Mouse (Mus musculus) neural tube, embryonic 14.5 days (tissue): ENCODE results near the gene Eva1c. TPM values are rescaled to one million over a fixed set of nuclear protein-coding genes. Genes with fewer than 3 reads are reported as not detected.

Source experiments
- ATAC-seq: fragments of 200-750 bp; cut with Nextera tagmentation; 2 replicates; pipeline ENCODE4 v1.8.0; 2017; ENCODE audit warnings: low read depth, mild to moderate bottlenecking, moderate TSS enrichment, moderate library complexity
- H3K27ac ChIP-seq: fragments of 300-500 bp; sonication (generic); 2 replicates; pipeline ENCODE4 v1.5.1; 2014; ENCODE audit warnings: low read depth, mild to moderate bottlenecking, control low read depth, low read length, moderate library complexity, mixed read lengths
- H3K27me3 ChIP-seq: fragments of 300-500 bp; sonication (generic); 2 replicates; pipeline ENCODE4 v1.6.1; 2014; ENCODE audit warnings: low read length; ENCODE audit not compliant: control insufficient read depth, insufficient read depth
- H3K36me3 ChIP-seq: fragments of 300-500 bp; sonication (generic); 2 replicates; pipeline ENCODE4 v1.6.1; 2014; ENCODE audit warnings: low read length, mixed read lengths; ENCODE audit not compliant: control insufficient read depth, insufficient read depth
- H3K4me1 ChIP-seq: fragments of 300-500 bp; sonication (generic); 2 replicates; pipeline ENCODE4 v1.6.1; 2014; ENCODE audit warnings: low read length; ENCODE audit not compliant: control insufficient read depth, insufficient read depth
- H3K4me2 ChIP-seq: fragments of 300-500 bp; sonication (generic); 2 replicates; pipeline ENCODE4 v1.6.1; 2014; ENCODE audit warnings: mild to moderate bottlenecking, low read depth, low read length, control low read depth
- H3K4me3 ChIP-seq: fragments of 300-500 bp; sonication (generic); 2 replicates; pipeline ENCODE4 v1.5.1; 2014; ENCODE audit warnings: low read depth, low read length, control low read depth, mixed read lengths
- H3K9ac ChIP-seq: fragments of 300-500 bp; sonication (generic); replicated peaks from 2 replicates; pipeline ENCODE4 v1.6.1; 2014; ENCODE audit warnings: low read depth, mild to moderate bottlenecking, control low read depth, low read length, mixed read lengths
- H3K9me3 ChIP-seq: fragments of 300-500 bp; sonication (generic); 2 replicates; pipeline ENCODE4 v1.6.1; 2016; ENCODE audit warnings: low read length; ENCODE audit not compliant: control insufficient read depth
- WGBS: fragments of 180-500 bp; shearing (Covaris S2); extraction: QIAGEN DNeasy Blood & Tissue Kit; methylation state at CpG from one replicate; pipeline ENCODE4 v1.1.7; 2014; 5-methylcytosine and 5-hydroxymethylcytosine counted together
- polyA plus RNA-seq: library from polyadenylated mRNA; unstranded; fragments of >200 nt; fragmentation: Nextera tagmentation; extraction: Ambion mirVana; gene quantifications from 2 replicates; pipeline ENCODE4 v1.2.1, GENCODE M21; 2014

Gene Eva1c
- polyA plus RNA-seq, 1 experiment from 2014 or later = 2.2 TPM

GRCm38 (mm10) chr16:90830686-90831439 lies 4.3 kb downstream of the Eva1c start:
- Histone ChIP-seq H3K9me3 (no peaks in the 10 kb centered on the region), H3K27ac (0 out of 2 replicates have a peak overlapping the region, but pooled peaks have one; percentile 22), H3K27me3 (peaks cover 12% of the 10 kb centered on the region), H3K4me1 (peaks cover 19% of the 10 kb centered on the region; the same call in 1 of the 2 replicates), H3K4me2 (peak overlapping the region; percentile 100), H3K36me3 (no peaks in the 10 kb centered on the region), H3K9ac (peak overlapping the region; percentile 57), H3K4me3 (peak overlapping the region; percentile 47)
- under 1% methylated on average over 66 of the region's 67 CpGs for WGBS
- ATAC-seq = peak; percentile 74

GRCm38 (mm10) chr16:90831676-90832075 lies 5.2 kb downstream of the Eva1c start:
- Histone ChIP-seq H3K9me3 (no peaks in the 10 kb centered on the region), H3K36me3 (no peaks in the 10 kb centered on the region), H3K27me3 (peaks cover 12% of the 10 kb centered on the region), H3K27ac (no peak overlapping the region), H3K9ac (peak overlapping the region; percentile 57; the same call in 1 of the 2 replicates), H3K4me3 (peak overlapping the region; percentile 47; the same call in 1 of the 2 replicates), H3K4me2 (peak overlapping the region; percentile 100), H3K4me1 (peaks cover 19% of the 10 kb centered on the region; the same call in 1 of the 2 replicates)
- 19% methylated on average over 15 of the region's 15 CpGs for WGBS
- no peak for ATAC-seq

GRCm38 (mm10) chr16:90832495-90832894 lies 6.0 kb downstream of the Eva1c start:
- H3K36me3 ChIP-seq = no peaks in the 10 kb centered on the region
- no peak overlapping the region for H3K9ac ChIP-seq
- no peak overlapping the region for H3K27ac ChIP-seq
- H3K4me2 ChIP-seq = no peak overlapping the region
- no peak overlapping the region for H3K4me3 ChIP-seq
- ATAC-seq = no peak
- peaks cover 19% of the 10 kb centered on the region; the same call in 1 of the 2 replicates for H3K4me1 ChIP-seq
- H3K27me3 ChIP-seq = peaks cover 12% of the 10 kb centered on the region
- H3K9me3 ChIP-seq = no peaks in the 10 kb centered on the region
- 47% methylated on average over 6 of the region's 6 CpGs for WGBS

DNA sequence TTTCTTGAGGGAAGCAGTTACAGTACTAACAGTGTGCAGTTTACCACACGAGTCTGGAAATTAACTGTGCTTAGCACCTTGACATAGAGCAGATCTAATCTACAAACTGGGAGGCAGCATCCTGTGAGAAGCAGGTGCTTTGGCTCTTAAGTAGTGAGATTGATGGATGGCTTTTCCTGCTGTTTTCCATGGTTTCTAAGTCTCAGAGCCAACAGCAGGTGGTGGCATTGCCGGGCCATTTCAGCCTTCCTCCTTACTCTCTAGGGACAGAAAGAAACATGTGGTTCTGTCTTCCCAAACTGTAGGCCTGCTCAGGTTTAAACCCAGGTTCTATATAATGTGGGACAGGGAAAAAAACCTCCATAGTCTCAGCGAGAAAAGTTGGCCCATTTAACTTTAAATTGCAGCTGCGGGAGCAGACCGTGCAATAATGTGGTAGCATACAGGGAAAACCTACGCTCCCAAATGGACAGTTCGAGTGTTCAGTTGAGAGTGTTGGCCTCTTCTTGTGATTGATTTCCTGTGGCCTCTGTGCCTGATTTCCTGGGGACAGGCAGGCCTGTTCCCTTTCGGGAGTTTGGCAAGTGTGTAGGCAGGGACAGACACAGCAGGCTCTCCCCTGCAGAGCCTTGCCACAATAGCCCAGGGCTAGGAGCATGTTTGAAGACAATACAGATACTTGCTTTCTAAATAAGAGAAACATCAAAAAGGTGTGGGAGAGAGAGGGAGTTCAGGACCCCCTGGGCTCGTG lies 6.7 kb downstream of the Eva1c start:
- Histone ChIP-seq H3K4me1 (peaks cover 19% of the 10 kb centered on the region; the same call in 1 of the 2 replicates), H3K4me3 (no peak overlapping the region), H3K4me2 (no peak overlapping the region), H3K9me3 (no peaks in the 10 kb centered on the region), H3K9ac (no peak overlapping the region), H3K27me3 (peaks cover 12% of the 10 kb centered on the region), H3K27ac (no peak overlapping the region), H3K36me3 (no peaks in the 10 kb centered on the region)
- no peak for ATAC-seq
- WGBS = 9% methylated on average over 9 of the region's 9 CpGs

DNA sequence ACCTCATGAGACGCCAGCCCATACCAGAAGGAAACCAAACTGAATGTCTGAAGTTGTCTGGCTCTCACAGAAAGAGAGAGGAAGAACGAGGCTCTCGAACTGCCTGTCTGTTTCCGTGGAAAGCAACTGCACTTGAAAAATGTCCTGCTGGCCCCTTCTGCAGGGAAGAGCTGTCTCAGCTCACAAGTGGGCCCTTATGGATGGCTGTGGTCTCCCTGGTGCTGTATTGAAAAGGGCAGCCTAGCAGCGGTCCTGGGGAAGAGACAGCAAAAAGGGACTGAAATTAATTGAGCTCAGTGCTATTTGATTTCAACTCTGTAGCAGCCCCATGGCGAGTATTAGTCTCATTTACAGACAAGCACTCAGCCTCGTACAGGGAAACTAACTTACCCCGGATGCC lies 10.9 kb downstream of the Eva1c start:
- H3K4me1 ChIP-seq = peaks cover 9% of the 10 kb centered on the region; the same call in 1 of the 2 replicates
- no peaks in the 10 kb centered on the region for H3K36me3 ChIP-seq
- no peaks in the 10 kb centered on the region for H3K9me3 ChIP-seq
- 45% methylated on average over 8 of the region's 8 CpGs for WGBS
- no peak overlapping the region for H3K4me3 ChIP-seq
- H3K4me2 ChIP-seq = no peak overlapping the region
- H3K27me3 ChIP-seq = no peaks in the 10 kb centered on the region
- ATAC-seq = peak; percentile 56; the same call in 1 of the 2 replicates
- no peak overlapping the region for H3K9ac ChIP-seq
- H3K27ac ChIP-seq = no peak overlapping the region

DNA sequence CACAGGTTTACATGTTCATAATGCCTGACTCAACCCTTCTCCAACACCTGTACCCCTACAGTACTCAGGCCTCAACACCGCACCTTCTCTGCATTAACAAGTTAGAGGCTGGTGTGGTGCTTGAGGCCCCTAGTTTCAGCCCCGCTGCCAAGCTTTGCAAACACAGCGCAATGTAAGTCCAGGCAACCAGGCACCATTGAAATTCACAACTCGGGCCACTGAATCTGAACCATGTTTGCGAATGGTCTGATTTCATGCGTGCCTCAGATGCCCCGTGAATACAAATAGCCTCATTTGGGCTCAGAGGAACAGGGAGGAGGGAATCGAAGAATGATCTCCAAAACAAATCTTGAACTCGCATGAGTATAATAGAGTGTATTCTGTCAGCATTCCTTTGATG lies 15.6 kb downstream of the Eva1c start:
- peak; percentile 15 for ATAC-seq
- 22% methylated on average over 9 of the region's 9 CpGs for WGBS
- no peak overlapping the region for H3K4me3 ChIP-seq
- no peaks in the 10 kb centered on the region for H3K9me3 ChIP-seq
- no peak overlapping the region for H3K27ac ChIP-seq
- H3K4me1 ChIP-seq = peaks cover 3% of the 10 kb centered on the region; the same call in 1 of the 2 replicates
- no peak overlapping the region for H3K9ac ChIP-seq
- H3K36me3 ChIP-seq = no peaks in the 10 kb centered on the region
- no peak overlapping the region for H3K4me2 ChIP-seq
- H3K27me3 ChIP-seq = no peaks in the 10 kb centered on the region

DNA sequence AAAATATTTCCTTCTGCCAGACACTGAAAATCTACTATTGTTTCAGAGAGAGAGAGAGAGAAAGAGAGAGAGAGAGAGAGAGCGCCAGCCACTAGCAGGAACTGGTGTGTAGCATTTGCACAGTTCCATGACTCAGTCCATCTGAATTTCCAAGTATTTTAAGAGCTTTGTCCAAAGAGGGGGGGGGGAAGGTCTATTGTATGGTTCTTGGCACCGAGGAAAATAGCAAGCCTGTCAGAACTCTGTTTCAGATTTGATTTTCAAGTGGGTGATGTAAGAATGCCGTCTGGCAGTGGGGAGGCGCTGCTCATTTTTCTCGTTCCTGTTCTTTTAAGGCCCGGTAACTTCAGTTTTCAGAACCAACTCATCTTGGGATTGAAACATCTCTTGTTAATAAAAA lies 18.5 kb downstream of the Eva1c start:
- H3K27me3 ChIP-seq = no peaks in the 10 kb centered on the region
- no peak overlapping the region for H3K9ac ChIP-seq
- no peaks in the 10 kb centered on the region for H3K9me3 ChIP-seq
- no peak for ATAC-seq
- peaks cover 3% of the 10 kb centered on the region; the same call in 1 of the 2 replicates for H3K4me1 ChIP-seq
- no peak overlapping the region for H3K4me3 ChIP-seq
- no peak overlapping the region for H3K27ac ChIP-seq
- no peaks in the 10 kb centered on the region for H3K36me3 ChIP-seq
- no peak overlapping the region for H3K4me2 ChIP-seq
- WGBS = 65% methylated on average over 6 of the region's 6 CpGs

GRCm38 (mm10) chr16:90845591-90845990 lies 19.1 kb downstream of the Eva1c start:
- H3K9me3 ChIP-seq = no peaks in the 10 kb centered on the region
- no peaks in the 10 kb centered on the region for H3K27me3 ChIP-seq
- WGBS = 58% methylated on average over 13 of the region's 13 CpGs
- H3K36me3 ChIP-seq = no peaks in the 10 kb centered on the region
- peaks cover 3% of the 10 kb centered on the region; the same call in 1 of the 2 replicates for H3K4me1 ChIP-seq
- no peak overlapping the region for H3K4me2 ChIP-seq
- no peak overlapping the region for H3K9ac ChIP-seq
- H3K4me3 ChIP-seq = no peak overlapping the region
- ATAC-seq = 0 out of 2 replicates have a peak, but pooled peaks have one; percentile 38
- H3K27ac ChIP-seq = no peak overlapping the region

GRCm38 (mm10) chr16:90848697-90849096 lies 22.2 kb downstream of the Eva1c start:
- H3K9ac ChIP-seq = no peak overlapping the region
- H3K4me2 ChIP-seq = no peak overlapping the region
- H3K27ac ChIP-seq = no peak overlapping the region
- WGBS = 79% methylated on average over 7 of the region's 7 CpGs
- no peak for ATAC-seq
- no peaks in the 10 kb centered on the region for H3K4me1 ChIP-seq
- H3K36me3 ChIP-seq = no peaks in the 10 kb centered on the region
- H3K4me3 ChIP-seq = no peak overlapping the region
- no peaks in the 10 kb centered on the region for H3K27me3 ChIP-seq
- no peaks in the 10 kb centered on the region for H3K9me3 ChIP-seq
